ENCODE assay signal across 21 mouse cellular contexts in the genomic region with DNA sequence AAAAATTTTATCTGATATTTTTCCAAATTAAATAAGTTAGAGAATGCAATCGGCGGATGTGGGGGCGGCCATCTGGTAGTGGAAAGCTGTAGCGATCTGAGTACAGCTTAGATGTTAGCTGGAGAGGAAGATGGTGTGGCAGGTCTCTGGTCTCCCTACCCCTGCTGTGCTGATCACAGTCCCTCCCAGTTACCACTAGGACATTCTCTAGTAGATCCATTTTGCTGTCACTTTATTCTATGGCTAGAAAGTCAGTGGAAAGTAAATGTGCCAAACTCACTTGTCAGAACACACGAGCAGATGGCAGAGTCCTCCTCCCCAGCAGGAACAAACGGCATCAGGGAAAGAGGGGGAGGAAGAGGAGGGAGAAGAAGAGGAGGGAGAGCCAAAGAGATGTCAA. TPM values are rescaled to one million over a fixed set of nuclear protein-coding genes. Genes with fewer than 3 reads are reported as not detected.
DNase-seq lines count a peak whose midpoint lies in the region; ATAC-seq and TF ChIP-seq lines count a peak whose summit lies in the region.
"Had no signal": no experiment of that assay in that cellular context is flagged by ENCODE, and none has a peak within 500 bp of the region (broad histone marks: within the 10 kb centered on the region; RNA-seq: fewer than 3 reads in every experiment).

No protein-coding gene starts in this region.

- TF ChIP-seq EP300 in lung, postnatal 0 days (IDR thresholded peaks at IDR 0.05): no peak

- no peak overlapping the region for H3K9ac ChIP-seq in forebrain, postnatal 0 days
- no peak overlapping the region for H3K9ac ChIP-seq in forebrain, embryonic 11.5 days (ENCODE audit: low read length)
- no peak overlapping the region for H3K9ac ChIP-seq in lung, postnatal 0 days (replicated peaks; ENCODE audit: low read depth)
- H3K9ac ChIP-seq: embryonic facial prominence, embryonic 13.5 days; heart, embryonic 12.5 days; limb, embryonic 15.5 days; midbrain, embryonic 15.5 days; stomach, embryonic 15.5 days had no signal

- H3K27ac ChIP-seq in forebrain, postnatal 0 days (ENCODE audit: low read depth, low read length): no peak overlapping the region
- H3K27ac ChIP-seq in forebrain, embryonic 11.5 days (ENCODE audit: low read depth, low read length): no peak overlapping the region
- H3K27ac ChIP-seq in left cerebral cortex, adult 2 months: peak overlapping the region; percentile 69
- H3K27ac ChIP-seq in lung, postnatal 0 days (ENCODE audit: low read length): no peak overlapping the region
- H3K27ac ChIP-seq: embryonic facial prominence, embryonic 13.5 days; hindbrain, postnatal 0 days; limb, embryonic 15.5 days; midbrain, embryonic 15.5 days; stomach, embryonic 15.5 days had no signal

- peak; percentile 63 for DNase-seq in forebrain, postnatal 0 days
- no peak for DNase-seq in forebrain, embryonic 11.5 days (ENCODE audit: low spot score)
- peak; percentile 72 for DNase-seq in brain, embryonic 14.5 days (ENCODE audit: low read depth)
- peak; percentile 24 for DNase-seq in cerebellum, adult 9-10 months
- DNase-seq in left cerebral cortex, adult 2 months (ENCODE audit: extremely low spot score in 1 of 2, low spot score in 2 of 2): peak; percentile 40 to 54
- no peak for DNase-seq in ovary, postnatal 10 days (ENCODE audit: low spot score)
- no peak for DNase-seq in lung, postnatal 0 days (ENCODE audit: low spot score)
- DNase-seq: heart, postnatal 36 days; lung, adult 2 months; spleen, adult 18-20 months had no signal

- no peak for TF ChIP-seq CTCF in forebrain, postnatal 0 days (IDR thresholded peaks at IDR 0.05; ENCODE audit: low read depth)
- TF ChIP-seq CTCF in brain, embryonic 14.5 days (IDR thresholded peaks at IDR 0.05; ENCODE audit: borderline replicate concordance, extremely low read depth, insufficient read depth, insufficient read length): no peak
- TF ChIP-seq CTCF in left cerebral cortex, adult 2 months (IDR thresholded peaks at IDR 0.05): no peak
- no peak for TF ChIP-seq CTCF in lung, postnatal 0 days (IDR thresholded peaks at IDR 0.05)

- H3K9me3 ChIP-seq in forebrain, postnatal 0 days (ENCODE audit: low read length): no peaks in the 10 kb centered on the region
- no peaks in the 10 kb centered on the region for H3K9me3 ChIP-seq in forebrain, embryonic 11.5 days (ENCODE audit: control insufficient read depth, low read length)
- H3K9me3 ChIP-seq in lung, postnatal 0 days (ENCODE audit: low read length): no peaks in the 10 kb centered on the region
- H3K9me3 ChIP-seq: embryonic facial prominence, embryonic 13.5 days; heart, embryonic 12.5 days; limb, embryonic 15.5 days; midbrain, embryonic 15.5 days; stomach, embryonic 15.5 days had no signal

- H3K4me3 ChIP-seq in forebrain, postnatal 0 days (ENCODE audit: low read depth, low read length): no peak overlapping the region
- no peak overlapping the region for H3K4me3 ChIP-seq in forebrain, embryonic 11.5 days (ENCODE audit: low read depth, low read length)
- no peak overlapping the region for H3K4me3 ChIP-seq in left cerebral cortex, adult 2 months
- H3K4me3 ChIP-seq in lung, postnatal 0 days (ENCODE audit: low read depth, low read length): no peak overlapping the region
- H3K4me3 ChIP-seq: embryonic facial prominence, embryonic 13.5 days; heart, embryonic 12.5 days; limb, embryonic 15.5 days; midbrain, embryonic 15.5 days; stomach, embryonic 15.5 days had no signal

- H3K36me3 ChIP-seq in forebrain, postnatal 0 days (ENCODE audit: insufficient read depth): peaks cover 45% of the 10 kb centered on the region
- H3K36me3 ChIP-seq in forebrain, embryonic 11.5 days (ENCODE audit: control insufficient read depth, insufficient read depth, low read length): peaks cover 7% of the 10 kb centered on the region; the same call in 1 of the 2 replicates
- H3K36me3 ChIP-seq in lung, postnatal 0 days (ENCODE audit: insufficient read depth, low read length): peaks cover 38% of the 10 kb centered on the region

- peak; percentile 52; the same call in 1 of the 2 replicates for ATAC-seq in forebrain, postnatal 0 days
- ATAC-seq in forebrain, embryonic 11.5 days (replicated peaks; ENCODE audit: low FRiP score): no peak
- ATAC-seq in erythroid progenitor cell, adult 5-6 weeks (replicated peaks; ENCODE audit: low FRiP score, poor library complexity, severe bottlenecking): no peak
- ATAC-seq in lung, postnatal 0 days: no peak
- ATAC-seq: hindbrain, postnatal 0 days; midbrain, embryonic 15.5 days had no signal

- WGBS in forebrain, postnatal 0 days: 63% methylated on average over 6 of the region's 6 CpGs
- WGBS in forebrain, embryonic 11.5 days: 90% methylated on average over 6 of the region's 6 CpGs
- 74% methylated on average over 6 of the region's 6 CpGs for WGBS in lung, postnatal 0 days

- H3K4me2 ChIP-seq in forebrain, postnatal 0 days (ENCODE audit: low read depth): no peak overlapping the region
- no peak overlapping the region for H3K4me2 ChIP-seq in forebrain, embryonic 11.5 days (ENCODE audit: low read depth, low read length, severe bottlenecking)
- H3K4me2 ChIP-seq in lung, postnatal 0 days (replicated peaks; ENCODE audit: low read depth, low read length): no peak overlapping the region
- H3K4me2 ChIP-seq: embryonic facial prominence, embryonic 13.5 days; heart, embryonic 12.5 days; limb, embryonic 15.5 days; midbrain, embryonic 15.5 days; stomach, embryonic 15.5 days had no signal

- TF ChIP-seq POLR2A in brain, embryonic 14.5 days (IDR thresholded peaks at IDR 0.05; ENCODE audit: borderline replicate concordance, extremely low read depth, insufficient read depth, insufficient read length, poor library complexity, severe bottlenecking): no peak

- intact Hi-C loops in left cerebral cortex, adult 2 months (cut with DNase I): loop anchor here (2.0 kb wide), 1 partner anchor 24 kb away; a partner anchor contains a TSS

- H3K27me3 ChIP-seq in forebrain, postnatal 0 days (ENCODE audit: insufficient read depth, low read length): no peaks in the 10 kb centered on the region
- H3K27me3 ChIP-seq in forebrain, embryonic 11.5 days (ENCODE audit: control insufficient read depth, insufficient read depth, low read length): no peaks in the 10 kb centered on the region
- H3K27me3 ChIP-seq in lung, postnatal 0 days (replicated peaks; ENCODE audit: insufficient read depth, low read length): no peaks in the 10 kb centered on the region
- H3K27me3 ChIP-seq: embryonic facial prominence, embryonic 13.5 days; heart, embryonic 12.5 days; limb, embryonic 15.5 days; midbrain, embryonic 15.5 days; stomach, embryonic 15.5 days had no signal

- 0 out of 2 replicates have a peak, but pooled peaks cover 1% of the 10 kb centered on the region for H3K4me1 ChIP-seq in forebrain, postnatal 0 days (ENCODE audit: insufficient read depth)
- peaks cover 2% of the 10 kb centered on the region for H3K4me1 ChIP-seq in forebrain, embryonic 11.5 days (replicated peaks; ENCODE audit: control insufficient read depth, insufficient read depth, low read length)
- H3K4me1 ChIP-seq in lung, postnatal 0 days (ENCODE audit: insufficient read depth, low read depth, low read length): no peaks in the 10 kb centered on the region

RNA-seq across cellular contexts. Expression of a gene that starts 6.3 kb away (rescaled TPM):
- not detected in 2 replicates for total RNA-seq in forebrain, postnatal 0 days (2014; rRNA removed)
- polyA plus RNA-seq in forebrain, postnatal 0 days (2015; fragmentation: Nextera tagmentation; extraction: Ambion mirVana): not detected in 2 replicates
- polyA plus RNA-seq in forebrain, embryonic 11.5 days (2014; fragmentation: Nextera tagmentation; extraction: Ambion mirVana): not detected in 2 replicates
- 0.10 and 0.12 TPM in 2 replicates for polyA plus RNA-seq in brain, embryonic 14.5 days (2012; rRNA removed)
- total RNA-seq in left cerebral cortex, adult 2 months (2021): 1 to 10 TPM in 1 of 2 experiments, not detected in 1; 1.0 TPM
- total RNA-seq in erythroid progenitor cell, adult 5-6 weeks (2015; ENCODE audit: low replicate concordance): not detected in 2 replicates
- total RNA-seq in erythroid progenitor cell, adult 5-6 weeks (2017; ENCODE audit: low replicate concordance): not detected in 2 replicates
- 5.6 and 7.1 TPM in 2 replicates for polyA plus RNA-seq in lung, postnatal 0 days (2015; fragmentation: Nextera tagmentation; extraction: Ambion mirVana)
- total RNA-seq: common myeloid progenitor, adult 5-6 weeks; gastrocnemius, postnatal 4 days; hindbrain, postnatal 0 days had no signal
- polyA plus RNA-seq: C2C12; embryonic facial prominence, embryonic 13.5 days; kidney, embryonic 14.5 days; limb, embryonic 15.5 days; midbrain, embryonic 15.5 days; stomach, embryonic 15.5 days had no signal

RNA-seq across cellular contexts. Expression of a gene that starts 25.2 kb away (rescaled TPM):
- 9.5 and 10.5 TPM in 2 replicates for total RNA-seq in forebrain, postnatal 0 days (2014; rRNA removed)
- polyA plus RNA-seq in forebrain, postnatal 0 days (2015; fragmentation: Nextera tagmentation; extraction: Ambion mirVana): 6.5 and 7.0 TPM in 2 replicates
- 99.5 and 102 TPM in 2 replicates for polyA plus RNA-seq in forebrain, embryonic 11.5 days (2014; fragmentation: Nextera tagmentation; extraction: Ambion mirVana)
- polyA plus RNA-seq in brain, embryonic 14.5 days (2012; rRNA removed): 27.1 and 71.0 TPM in 2 replicates
- total RNA-seq in left cerebral cortex, adult 2 months (2021): 10 to 100 TPM; 18.9 to 21.2 TPM
- 42.2 and 46.9 TPM in 2 replicates for total RNA-seq in erythroid progenitor cell, adult 5-6 weeks (2015; ENCODE audit: low replicate concordance)
- 58.9 and 59.7 TPM in 2 replicates for total RNA-seq in erythroid progenitor cell, adult 5-6 weeks (2017; ENCODE audit: low replicate concordance)
- polyA plus RNA-seq in lung, postnatal 0 days (2015; fragmentation: Nextera tagmentation; extraction: Ambion mirVana): 2.3 and 3.7 TPM in 2 replicates

RNA-seq across cellular contexts. Expression of a gene that starts 56.9 kb away (rescaled TPM):
- 39.0 and 51.4 TPM in 2 replicates for total RNA-seq in forebrain, postnatal 0 days (2014; rRNA removed)
- 14.4 and 24.5 TPM in 2 replicates for polyA plus RNA-seq in forebrain, postnatal 0 days (2015; fragmentation: Nextera tagmentation; extraction: Ambion mirVana)
- polyA plus RNA-seq in forebrain, embryonic 11.5 days (2014; fragmentation: Nextera tagmentation; extraction: Ambion mirVana): 52.0 and 68.1 TPM in 2 replicates
- polyA plus RNA-seq in brain, embryonic 14.5 days (2012; rRNA removed): 64.9 and 101 TPM in 2 replicates
- total RNA-seq in left cerebral cortex, adult 2 months (2021): 100 to 1,000 TPM; 163 to 185 TPM
- total RNA-seq in erythroid progenitor cell, adult 5-6 weeks (2015; ENCODE audit: low replicate concordance): 0.84 and 1.1 TPM in 2 replicates
- total RNA-seq in erythroid progenitor cell, adult 5-6 weeks (2017; ENCODE audit: low replicate concordance): 1.0 TPM in 1 of 2 replicates, not detected in the other
- 3.4 and 3.8 TPM in 2 replicates for polyA plus RNA-seq in lung, postnatal 0 days (2015; fragmentation: Nextera tagmentation; extraction: Ambion mirVana)
- polyA plus RNA-seq: C2C12 had no signal

Comparison
In these comparisons a context has a peak if more than half of its experiments do, and no peak if none do; other contexts are left out.
1. DNase-seq: peak in forebrain, postnatal 0 days (single experiment), brain, embryonic 14.5 days (single experiment), cerebellum, adult 9-10 months (single experiment) and left cerebral cortex, adult 2 months (2 of 2); none in forebrain, embryonic 11.5 days (single experiment), ovary, postnatal 10 days (single experiment) and lung, postnatal 0 days (single experiment).